Mouse (Mus musculus) forebrain, embryonic 16.5 days (tissue): ENCODE data around the gene Ube2j2. TPM values are rescaled to one million over a fixed set of nuclear protein-coding genes. Genes with fewer than 3 reads are reported as not detected.

ENCODE experiments used
- ATAC-seq: fragments of 200-750 bp; cut with Nextera tagmentation; 2 replicates; pipeline ENCODE4 v1.8.0; 2017; ENCODE audit warnings: mild to moderate bottlenecking, moderate library complexity
- H3K27ac ChIP-seq: fragments of 300-500 bp; sonication (generic); 2 replicates; pipeline ENCODE4 v1.5.1; 2014; ENCODE audit warnings: low read length, control low read depth
- H3K27me3 ChIP-seq: fragments of 300-500 bp; sonication (generic); replicated peaks from 2 replicates; pipeline ENCODE4 v1.6.1; 2014; ENCODE audit warnings: low read length; ENCODE audit not compliant: control insufficient read depth, insufficient read depth
- H3K36me3 ChIP-seq: fragments of 300-500 bp; sonication (generic); 2 replicates; pipeline ENCODE4 v1.6.1; 2014; ENCODE audit not compliant: control insufficient read depth, insufficient read depth
- H3K4me1 ChIP-seq: fragments of 300-500 bp; sonication (generic); replicated peaks from 2 replicates; pipeline ENCODE4 v1.6.1; 2014; ENCODE audit warnings: low read length; ENCODE audit not compliant: control insufficient read depth, insufficient read depth
- H3K4me2 ChIP-seq: fragments of 300-500 bp; sonication (generic); 2 replicates; pipeline ENCODE4 v1.6.1; 2014; ENCODE audit warnings: mild to moderate bottlenecking, low read length, control low read depth
- H3K4me3 ChIP-seq: fragments of 300-500 bp; sonication (generic); replicated peaks from 2 replicates; pipeline ENCODE4 v1.5.1; 2014; ENCODE audit warnings: mild to moderate bottlenecking, low read length, control low read depth
- H3K9ac ChIP-seq: fragments of 300-500 bp; sonication (generic); replicated peaks from 2 replicates; pipeline ENCODE4 v1.6.1; 2014; ENCODE audit warnings: low read depth, low read length, control low read depth
- H3K9me3 ChIP-seq: fragments of 300-500 bp; sonication (generic); 2 replicates; pipeline ENCODE4 v1.6.1; 2016; ENCODE audit warnings: low read length; ENCODE audit not compliant: control insufficient read depth
- WGBS: fragments of 180-500 bp; shearing (Covaris S2); extraction: QIAGEN DNeasy Blood & Tissue Kit; methylation state at CpG from one replicate; pipeline ENCODE4 v1.1.7; 2014; 5-methylcytosine and 5-hydroxymethylcytosine counted together
- polyA plus RNA-seq: library from polyadenylated mRNA; unstranded; fragments of >200 nt; fragmentation: Nextera tagmentation; extraction: Ambion mirVana; gene quantifications from 2 replicates; pipeline ENCODE4 v1.2.1, GENCODE M21; 2015

The Ube2j2 gene
- polyA plus RNA-seq, 1 experiment from 2014 or later = 121 TPM

DNA sequence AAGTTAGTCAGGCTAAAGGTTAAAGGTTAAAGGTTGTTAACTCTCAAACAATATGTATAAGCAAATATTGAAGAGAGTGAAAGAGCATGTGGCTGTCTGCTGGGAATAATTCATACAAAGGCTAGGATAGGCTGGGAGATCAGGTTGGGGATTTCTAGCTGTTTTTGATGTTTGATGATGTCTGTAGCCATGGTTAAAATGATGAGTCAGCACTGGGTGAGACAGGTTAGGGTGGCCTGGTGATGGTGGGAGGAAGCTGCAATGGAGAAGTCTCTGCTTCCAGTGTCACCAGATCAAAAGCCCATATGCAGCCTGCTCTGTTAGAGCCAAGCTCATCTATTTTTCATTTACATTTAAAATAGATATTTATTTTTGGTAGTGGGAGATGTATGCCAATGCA, 3.5 kb downstream of the Ube2j2 start:
- peaks cover 23% of the 10 kb centered on the region for H3K4me1 ChIP-seq
- H3K9ac ChIP-seq = no peak overlapping the region
- no peak overlapping the region for H3K4me3 ChIP-seq
- H3K36me3 ChIP-seq = peaks cover 31% of the 10 kb centered on the region
- no peaks in the 10 kb centered on the region for H3K9me3 ChIP-seq
- H3K27me3 ChIP-seq = no peaks in the 10 kb centered on the region
- no peak overlapping the region for H3K4me2 ChIP-seq
- no peak for ATAC-seq
- no peak overlapping the region for H3K27ac ChIP-seq

DNA sequence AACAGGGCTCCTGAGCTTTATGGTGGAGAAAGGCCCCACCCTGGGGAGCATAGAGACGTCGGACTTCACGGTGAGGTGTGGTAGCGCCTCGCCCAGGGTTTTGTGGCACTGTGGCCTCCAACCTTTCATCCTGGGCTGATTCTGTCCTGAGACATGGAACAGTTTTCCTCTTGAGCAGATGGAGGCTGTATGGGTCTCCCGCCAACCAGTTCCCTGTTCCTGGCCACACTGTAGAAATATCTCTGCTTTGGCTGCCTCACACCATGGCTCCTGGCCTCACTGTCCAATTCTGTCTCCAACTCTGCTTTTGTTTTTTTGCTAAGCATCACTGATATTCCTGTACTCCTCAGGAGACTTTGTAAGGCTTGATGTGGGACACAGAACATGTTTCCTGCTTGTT, 11.9 kb downstream of the Ube2j2 start:
- WGBS = 97% methylated on average over 6 of the region's 6 CpGs

DNA sequence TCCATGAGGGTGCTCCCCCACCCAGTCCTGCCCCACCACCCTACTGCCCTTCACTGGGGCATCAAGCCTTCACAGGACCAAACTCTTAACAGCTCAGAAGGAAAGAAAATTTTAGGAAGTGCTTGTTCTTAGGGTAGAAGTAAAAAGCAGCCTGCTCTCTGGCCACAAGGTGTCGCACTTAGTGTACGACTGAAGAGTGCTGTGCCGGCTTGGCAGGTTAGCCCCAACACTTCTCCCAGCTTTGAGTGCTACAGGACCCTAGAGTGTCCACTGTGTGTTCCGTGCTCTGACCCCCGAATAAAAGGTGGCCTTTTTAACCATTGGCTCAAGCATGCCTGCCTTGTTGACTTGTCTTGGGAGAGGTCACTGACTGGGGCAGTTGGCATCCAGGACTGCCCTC, 15.6 kb downstream of the Ube2j2 start:
- ATAC-seq = peak; percentile 75; the same call in 1 of the 2 replicates
- Histone ChIP-seq H3K27me3 (no peaks in the 10 kb centered on the region), H3K4me3 (no peak overlapping the region), H3K36me3 (peaks cover 13% of the 10 kb centered on the region), H3K27ac (no peak overlapping the region), H3K4me1 (peaks cover 14% of the 10 kb centered on the region), H3K9ac (no peak overlapping the region), H3K9me3 (no peaks in the 10 kb centered on the region), H3K4me2 (no peak overlapping the region)
- WGBS = 5% methylated on average over 5 of the region's 5 CpGs

More for the DNA sequence above, 11.9 kb downstream of the Ube2j2 start:
- no peak for ATAC-seq
- no peak overlapping the region for H3K9ac ChIP-seq
- H3K27ac ChIP-seq = no peak overlapping the region
- no peak overlapping the region for H3K4me3 ChIP-seq
- no peak overlapping the region for H3K4me2 ChIP-seq
- peaks cover 25% of the 10 kb centered on the region for H3K36me3 ChIP-seq
- H3K9me3 ChIP-seq = no peaks in the 10 kb centered on the region
- H3K27me3 ChIP-seq = no peaks in the 10 kb centered on the region
- H3K4me1 ChIP-seq = no peaks in the 10 kb centered on the region

DNA sequence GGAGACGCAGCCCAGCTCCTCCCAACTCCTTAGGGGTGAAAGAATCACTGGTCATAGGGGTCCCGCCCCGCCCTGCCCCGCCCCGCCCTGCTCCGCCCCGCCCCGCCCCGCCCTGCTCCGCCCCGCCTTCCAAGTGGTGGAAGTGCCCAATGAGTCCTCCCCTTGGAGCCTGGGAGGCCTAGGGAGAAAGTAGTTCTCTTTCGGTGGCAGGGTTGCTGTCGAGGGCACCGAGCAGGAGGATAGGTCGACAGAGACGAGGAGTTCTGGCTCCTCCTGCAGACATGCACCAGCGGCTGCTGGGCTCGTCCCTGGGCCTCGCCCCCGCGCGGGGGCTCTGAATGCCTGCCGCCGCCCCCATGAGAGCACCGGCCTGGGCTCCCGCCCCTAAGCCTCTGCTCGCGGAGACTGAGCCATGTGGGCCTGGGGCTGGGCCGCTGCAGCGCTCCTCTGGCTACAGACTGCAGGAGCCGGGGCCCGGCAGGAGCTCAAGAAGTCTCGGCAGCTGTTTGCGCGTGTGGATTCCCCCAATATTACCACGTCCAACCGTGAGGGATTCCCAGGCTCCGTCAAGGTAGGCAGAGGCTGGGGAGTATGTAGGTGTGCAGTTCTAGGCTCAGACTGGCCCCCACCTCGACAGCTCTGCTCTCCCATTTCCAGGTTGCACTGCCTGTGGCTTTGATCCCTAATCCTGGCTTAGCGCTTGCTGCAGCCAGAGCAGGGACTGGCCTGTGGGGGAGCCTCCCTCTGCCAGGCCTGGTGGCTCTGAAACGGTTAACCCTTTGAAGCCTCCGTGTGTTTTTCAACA, 18.7 kb downstream of the Ube2j2 start, which contains the start of gene C1qtnf12:
Gene C1qtnf12 (plus strand): TSS at position 152 of the 805 bp plus-strand sequence.
- peak; percentile 61 for ATAC-seq
- under 1% methylated on average over 35 of the region's 42 CpGs for WGBS
- Histone ChIP-seq H3K4me1 (peaks cover 14% of the 10 kb centered on the region), H3K27me3 (no peaks in the 10 kb centered on the region), H3K4me3 (peak within 1 kb of the TSS; percentile 39), H3K36me3 (peaks cover 7% of the 10 kb centered on the region), H3K4me2 (peak within 1 kb of the TSS; percentile 65), H3K9ac (peak within 1 kb of the TSS; percentile 58), H3K9me3 (no peaks in the 10 kb centered on the region), H3K27ac (no peak within 1 kb of the TSS; the same call in 1 of the 2 replicates)

DNA sequence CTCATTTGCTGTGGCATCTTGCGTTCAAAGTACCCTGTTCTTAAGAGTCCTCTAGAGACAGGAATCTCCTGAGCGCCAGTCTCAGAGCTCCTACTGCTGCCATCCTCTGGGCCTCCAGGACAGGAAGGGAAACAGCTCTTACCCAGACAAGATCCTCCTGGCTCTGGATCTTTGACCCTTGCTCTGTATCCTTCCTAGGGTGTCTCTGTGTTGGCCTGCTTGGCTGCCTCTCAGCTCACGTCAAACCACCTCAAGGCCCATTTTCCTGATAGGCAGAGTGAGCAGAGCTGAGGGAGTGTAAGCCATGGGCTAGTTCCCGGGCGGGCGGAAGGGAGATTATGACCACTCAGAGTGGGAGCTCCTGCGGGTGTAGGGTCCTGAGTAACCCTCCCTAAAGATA, 19.5 kb downstream of the Ube2j2 start:
- H3K4me3 ChIP-seq = no peak overlapping the region

DNA sequence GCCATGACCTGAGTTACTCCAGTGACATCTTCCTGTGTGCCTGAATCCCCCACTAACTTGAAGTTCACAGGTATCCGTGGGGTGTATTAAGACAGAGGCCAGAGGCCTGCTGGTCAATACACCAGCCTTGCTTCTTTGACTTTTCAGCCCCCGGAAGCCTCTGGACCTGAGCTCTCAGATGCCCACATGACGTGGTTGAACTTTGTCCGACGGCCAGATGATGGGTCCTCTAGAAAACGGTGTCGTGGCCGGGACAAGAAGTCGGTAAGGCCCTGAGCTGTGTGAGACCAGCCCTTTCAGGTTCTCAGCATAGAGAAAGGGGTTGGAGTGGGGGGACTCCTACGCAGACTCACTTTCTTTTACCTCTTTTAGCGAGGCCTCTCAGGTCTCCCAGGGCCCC, 20.8 kb downstream of the Ube2j2 start:
- 93% methylated on average over 11 of the region's 11 CpGs for WGBS
- ATAC-seq = no peak
- Histone ChIP-seq H3K4me2 (no peak overlapping the region), H3K9me3 (no peaks in the 10 kb centered on the region), H3K9ac (no peak overlapping the region), H3K27me3 (no peaks in the 10 kb centered on the region), H3K4me3 (no peak overlapping the region), H3K4me1 (peaks cover 14% of the 10 kb centered on the region), H3K36me3 (no peaks in the 10 kb centered on the region), H3K27ac (no peak overlapping the region)

More for the DNA sequence above, 19.5 kb downstream of the Ube2j2 start:
- H3K27me3 ChIP-seq = no peaks in the 10 kb centered on the region
- 57% methylated on average over 7 of the region's 7 CpGs for WGBS
- H3K36me3 ChIP-seq = peaks cover 1% of the 10 kb centered on the region; the same call in 1 of the 2 replicates
- no peak for ATAC-seq
- H3K27ac ChIP-seq = no peak overlapping the region
- no peak overlapping the region; the same call in 1 of the 2 replicates for H3K4me2 ChIP-seq
- H3K4me1 ChIP-seq = peaks cover 14% of the 10 kb centered on the region
- H3K9me3 ChIP-seq = no peaks in the 10 kb centered on the region
- no peak overlapping the region; the same call in 1 of the 2 replicates for H3K9ac ChIP-seq

DNA sequence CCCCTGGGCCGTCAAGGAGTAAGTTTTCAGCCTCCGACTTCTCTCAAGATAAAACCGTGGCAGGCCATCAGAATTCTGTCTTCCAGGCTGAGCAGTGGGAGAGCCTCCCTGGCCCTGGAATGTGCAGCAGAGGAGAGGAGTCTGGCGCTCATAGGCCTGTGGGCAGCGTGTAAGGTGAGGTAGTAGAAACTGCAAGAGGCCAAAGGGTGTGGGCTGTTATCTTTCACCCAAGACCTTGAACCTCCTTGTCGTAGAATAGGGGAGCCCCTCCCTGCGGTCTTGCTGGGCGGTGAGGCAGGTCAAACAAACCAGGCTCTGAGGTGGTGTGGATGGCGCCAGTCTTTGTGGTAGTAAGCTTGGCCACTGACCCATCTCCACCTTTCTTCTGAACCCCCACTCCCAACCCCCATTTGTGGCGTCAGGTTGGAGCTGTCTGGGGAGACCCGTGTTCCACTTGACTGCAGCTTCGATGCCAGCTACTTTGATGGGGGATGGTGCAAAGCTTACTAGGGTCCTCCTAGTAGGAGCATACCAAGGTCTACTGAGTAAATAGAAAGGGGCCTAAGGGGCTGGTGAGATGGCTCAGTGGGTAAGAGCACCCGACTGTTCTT, 25.5 kb downstream of the Ube2j2 start:
- H3K9me3 ChIP-seq = no peaks in the 10 kb centered on the region
- H3K4me2 ChIP-seq = no peak overlapping the region

DNA sequence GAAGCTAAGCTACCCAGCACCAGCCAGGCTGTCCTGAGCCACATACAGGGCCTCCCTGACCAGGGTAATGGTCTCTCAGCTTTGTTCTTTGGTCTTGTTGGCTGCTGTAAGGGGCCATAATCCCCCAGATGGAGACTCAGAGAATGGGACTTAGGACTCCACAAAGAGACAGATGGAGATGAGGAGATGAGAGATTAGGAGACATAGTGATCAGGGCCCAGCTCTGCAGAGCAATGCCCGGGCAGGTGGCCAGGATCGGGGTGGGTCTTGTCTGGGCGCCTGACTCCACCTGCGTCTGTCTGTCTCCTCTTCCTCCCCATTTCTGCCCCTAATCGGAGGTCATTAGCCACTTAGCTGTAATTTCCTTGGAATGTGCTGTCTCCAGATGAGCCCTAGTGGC, 26.7 kb downstream of the Ube2j2 start:
- Histone ChIP-seq H3K27ac (no peak overlapping the region), H3K27me3 (no peaks in the 10 kb centered on the region), H3K36me3 (no peaks in the 10 kb centered on the region), H3K4me3 (no peak overlapping the region), H3K4me2 (no peak overlapping the region), H3K9me3 (no peaks in the 10 kb centered on the region), H3K9ac (no peak overlapping the region), H3K4me1 (no peaks in the 10 kb centered on the region)
- ATAC-seq = no peak
- WGBS = 91% methylated on average over 5 of the region's 5 CpGs

More for the DNA sequence above, 25.5 kb downstream of the Ube2j2 start:
- H3K9ac ChIP-seq = no peak overlapping the region
- H3K4me1 ChIP-seq = no peaks in the 10 kb centered on the region
- H3K36me3 ChIP-seq = no peaks in the 10 kb centered on the region
- WGBS = 89% methylated on average over 13 of the region's 13 CpGs
- H3K27me3 ChIP-seq = no peaks in the 10 kb centered on the region
- no peak overlapping the region for H3K27ac ChIP-seq
- ATAC-seq = no peak
- no peak overlapping the region for H3K4me3 ChIP-seq

DNA sequence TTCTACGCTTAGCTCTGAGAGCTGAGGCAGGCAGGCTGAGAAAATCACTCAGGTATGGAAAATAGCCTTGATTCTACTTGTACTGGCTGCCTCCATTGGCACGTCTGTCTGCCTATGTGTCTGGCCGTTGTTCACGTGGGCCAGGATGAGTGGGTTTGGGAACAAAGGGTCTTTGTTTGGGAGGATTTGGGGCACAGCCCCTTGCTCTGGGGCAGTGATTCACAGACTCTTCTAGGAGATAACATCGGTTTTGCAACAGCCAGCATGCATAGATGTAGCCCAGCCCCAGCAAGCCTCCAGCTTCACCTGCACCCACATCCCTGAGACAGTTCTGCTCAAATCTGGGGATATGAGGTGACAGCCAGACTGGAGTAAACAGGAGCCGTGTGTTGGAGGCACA, 29.0 kb downstream of the Ube2j2 start:
- H3K9ac ChIP-seq = no peak overlapping the region
- no peaks in the 10 kb centered on the region for H3K4me1 ChIP-seq
- H3K4me2 ChIP-seq = no peak overlapping the region
- H3K27me3 ChIP-seq = no peaks in the 10 kb centered on the region
- no peaks in the 10 kb centered on the region for H3K36me3 ChIP-seq
- 44% methylated on average over 6 of the region's 6 CpGs for WGBS
- ATAC-seq = no peak
- H3K9me3 ChIP-seq = no peaks in the 10 kb centered on the region
- no peak overlapping the region for H3K27ac ChIP-seq
- no peak overlapping the region for H3K4me3 ChIP-seq
